Mouse (Mus musculus) liver, postnatal 0 days (tissue): ENCODE results near the gene Arsg. TPM values are rescaled to one million over a fixed set of nuclear protein-coding genes. Genes with fewer than 3 reads are reported as not detected.
A peak's percentile ranks its signal among the peaks of the same experiment; 100 is the strongest.

ENCODE experiments used
- ATAC-seq: fragments of 200-750 bp; cut with Nextera tagmentation; 2 replicates; pipeline ENCODE4 v1.8.0; 2017; ENCODE audit warnings: mild to moderate bottlenecking, moderate library complexity
- DNase-seq: peaks from one replicate; pipeline ENCODE4 v3.0.0-alpha.2; 2016
- H3K27ac ChIP-seq: fragments of 300-500 bp; sonication (generic); 2 replicates; pipeline ENCODE4 v1.5.1; 2014; ENCODE audit warnings: antibody characterized with exemption, moderate library complexity, mild to moderate bottlenecking, low read depth
- H3K27me3 ChIP-seq: fragments of 300-500 bp; sonication (generic); 2 replicates; pipeline ENCODE4 v1.6.1; 2014; ENCODE audit warnings: low read length, control low read depth, mixed read lengths; ENCODE audit not compliant: insufficient read depth
- H3K36me3 ChIP-seq: fragments of 300-500 bp; sonication (generic); replicated peaks from 2 replicates; pipeline ENCODE4 v1.6.1; 2014; ENCODE audit warnings: mild to moderate bottlenecking, control low read depth, low read length, moderate library complexity, mixed read lengths; ENCODE audit not compliant: insufficient read depth
- H3K4me1 ChIP-seq: fragments of 300-500 bp; sonication (generic); 2 replicates; pipeline ENCODE4 v1.6.1; 2014; ENCODE audit warnings: antibody characterized with exemption, mild to moderate bottlenecking, control low read depth; ENCODE audit not compliant: insufficient read depth
- H3K4me2 ChIP-seq: fragments of 300-500 bp; sonication (generic); 2 replicates; pipeline ENCODE4 v1.6.1; 2014; ENCODE audit warnings: low read depth, mild to moderate bottlenecking, low read length, moderate library complexity, mixed read lengths
- H3K4me3 ChIP-seq: fragments of 300-500 bp; sonication (generic); 2 replicates; pipeline ENCODE4 v1.5.1; 2014; ENCODE audit warnings: low read depth, low read length
- H3K9ac ChIP-seq: fragments of 300-500 bp; sonication (generic); replicated peaks from 2 replicates; pipeline ENCODE4 v1.6.1; 2014; ENCODE audit warnings: mild to moderate bottlenecking, moderate library complexity
- H3K9me3 ChIP-seq: fragments of 300-500 bp; sonication (generic); 2 replicates; pipeline ENCODE4 v1.6.1; 2016; ENCODE audit warnings: mild to moderate bottlenecking, control low read depth, low read length, mixed read lengths
- CTCF ChIP-seq: sonication (generic); IDR thresholded peaks from 2 replicates; pipeline ENCODE4 v1.5.1; 2016; ENCODE audit warnings: antibody characterized with exemption, low read depth
- EP300 ChIP-seq: IDR thresholded peaks from 2 replicates; pipeline ENCODE4 v1.6.1; 2016; ENCODE audit warnings: antibody characterized with exemption, low read depth, mild to moderate bottlenecking
- WGBS: fragments of 180-500 bp; shearing (Covaris S2); extraction: QIAGEN DNeasy Blood & Tissue Kit; methylation state at CpG from one replicate; pipeline ENCODE4 v1.1.7; 2014; ENCODE audit not compliant: insufficient replicate concordance; 5-methylcytosine and 5-hydroxymethylcytosine counted together
- polyA plus RNA-seq: library from polyadenylated mRNA; unstranded; fragments of >200 nt; fragmentation: Nextera tagmentation; extraction: Ambion mirVana; gene quantifications from 2 replicates; pipeline ENCODE4 v1.2.1, GENCODE M21; 2015

The Arsg gene
- polyA plus RNA-seq, result 11.8 and 13.1 TPM in 2 replicates

GRCm38 (mm10) chr11:109473171-109474085 lies at the start of gene Arsg, which contains the start of gene Slc16a6:
TSS of gene Arsg (plus strand) at chr11:109473374.
TSS of gene Slc16a6 (minus strand) at chr11:109473598.
- peak; percentile 93 for DNase-seq
- Histone ChIP-seq H3K27ac (peak within 1 kb of the TSS; percentile 99), H3K9me3 (no peaks in the 10 kb centered on the region), H3K4me3 (peak within 1 kb of the TSS; percentile 79), H3K4me2 (peak within 1 kb of the TSS; percentile 95), H3K4me1 (peaks cover 25% of the 10 kb centered on the region), H3K27me3 (no peaks in the 10 kb centered on the region), H3K36me3 (no peaks in the 10 kb centered on the region; the same call in 1 of the 2 replicates), H3K9ac (peak within 1 kb of the TSS; percentile 86)
- WGBS, result 1% methylated on average over 72 of the region's 111 CpGs
- peak; percentile 80 for ATAC-seq
- peak; percentile 44 for TF ChIP-seq EP300
- TF ChIP-seq CTCF, result no peak; the same call in 1 of the 2 replicates

GRCm38 (mm10) chr11:109425392-109426271 lies 47.5 kb upstream of the Arsg start, which contains the start of gene Amz2:
TSS of gene Amz2 (plus strand) at chr11:109425946.
- Histone ChIP-seq H3K4me2 (peak within 1 kb of the TSS; percentile 82), H3K4me3 (peak within 1 kb of the TSS; percentile 71), H3K9ac (peak within 1 kb of the TSS; percentile 73), H3K4me1 (peaks cover 15% of the 10 kb centered on the region), H3K36me3 (peaks cover 17% of the 10 kb centered on the region), H3K27ac (peak within 1 kb of the TSS; percentile 89), H3K9me3 (no peaks in the 10 kb centered on the region), H3K27me3 (no peaks in the 10 kb centered on the region)
- ATAC-seq, result peak; percentile 93
- peak; percentile 100 for DNase-seq
- WGBS, result 1% methylated on average over 65 of the region's 65 CpGs
- TF ChIP-seq EP300 (peak; percentile 65), CTCF (peak; percentile 98)

GRCm38 (mm10) chr11:109426272-109426586 lies 46.9 kb upstream of the Arsg start:
- ATAC-seq (no peak), DNase-seq (no peak)
- Histone ChIP-seq H3K9ac (peak overlapping the region; percentile 73), H3K4me1 (peaks cover 15% of the 10 kb centered on the region), H3K4me2 (peak overlapping the region; percentile 82), H3K27me3 (no peaks in the 10 kb centered on the region), H3K36me3 (peaks cover 18% of the 10 kb centered on the region), H3K9me3 (no peaks in the 10 kb centered on the region), H3K4me3 (peak overlapping the region; percentile 71), H3K27ac (peak overlapping the region; percentile 89)
- TF ChIP-seq EP300, result no peak
- TF ChIP-seq CTCF, result no peak
- 1% methylated on average over 11 of the region's 11 CpGs for WGBS

- no peaks in the 10 kb centered on the region for H3K9me3 ChIP-seq
- H3K36me3 ChIP-seq, result peaks cover 18% of the 10 kb centered on the region
- no peak overlapping the region for H3K4me2 ChIP-seq
- DNase-seq, result no peak
- no peak overlapping the region for H3K27ac ChIP-seq
- no peak overlapping the region for H3K9ac ChIP-seq
- H3K4me1 ChIP-seq, result peaks cover 15% of the 10 kb centered on the region
- H3K4me3 ChIP-seq, result no peak overlapping the region
- no peaks in the 10 kb centered on the region for H3K27me3 ChIP-seq
- TF ChIP-seq CTCF (no peak), EP300 (no peak)
- ATAC-seq, result no peak
- 92% methylated on average over 5 of the region's 5 CpGs for WGBS
Measured at GRCm38 (mm10) chr11:109427353-109427752, 45.8 kb upstream of the Arsg start.

GRCm38 (mm10) chr11:109434233-109434798 lies 38.9 kb upstream of the Arsg start:
- H3K36me3 ChIP-seq, result peaks cover 32% of the 10 kb centered on the region
- no peaks in the 10 kb centered on the region for H3K9me3 ChIP-seq
- no peaks in the 10 kb centered on the region; the same call in 1 of the 2 replicates for H3K4me1 ChIP-seq
- no peaks in the 10 kb centered on the region for H3K27me3 ChIP-seq
- H3K9ac ChIP-seq, result no peak overlapping the region
- no peak overlapping the region for H3K4me3 ChIP-seq
- H3K27ac ChIP-seq, result no peak overlapping the region
- TF ChIP-seq EP300, result no peak
- TF ChIP-seq CTCF, result no peak
- no peak for DNase-seq
- 73% methylated on average over 16 of the region's 16 CpGs for WGBS
- H3K4me2 ChIP-seq, result no peak overlapping the region
- ATAC-seq, result no peak
